Mouse (Mus musculus): Measurements from ENCODE around the gene Rassf4. TPM values are rescaled to one million over a fixed set of nuclear protein-coding genes. Genes with fewer than 3 reads are reported as not detected.

Rassf4 gene
- polyA plus RNA-seq, 1 experiment from 2014 or later: 6.2 TPM

GRCm38 (mm10) chr6:116650406-116650805 is 23.3 kb downstream of the Rassf4 start, which contains the start of gene Depp1:
Depp1 (plus strand) TSS chr6:116650609.
- Histone ChIP-seq H3K4me1 (ENCODE audit: control insufficient read depth, insufficient read depth, low read length) (peaks cover 33% of the 10 kb centered on the region), H3K9ac (ENCODE audit: low read length) (peak within 1 kb of the TSS; percentile 81), H3K27me3 (ENCODE audit: control insufficient read depth, insufficient read depth, low read length) (no peaks in the 10 kb centered on the region), H3K4me3 (ENCODE audit: low read length) (peak within 1 kb of the TSS; percentile 62), H3K27ac (ENCODE audit: low read length) (peak within 1 kb of the TSS; percentile 96), H3K4me2 (ENCODE audit: low read depth, low read length) (peak within 1 kb of the TSS; percentile 68), H3K9me3 (replicated peaks; ENCODE audit: control insufficient read depth, low read length) (no peaks in the 10 kb centered on the region), H3K36me3 (ENCODE audit: control insufficient read depth, insufficient read depth) (no peaks in the 10 kb centered on the region)
- ATAC-seq (replicated peaks; ENCODE audit: extremely low read depth, insufficient read depth, low FRiP score): peak; percentile 76
- 4% methylated on average over 6 of the region's 6 CpGs for WGBS

- Histone ChIP-seq H3K27me3 (ENCODE audit: control insufficient read depth, insufficient read depth, low read length) (no peaks in the 10 kb centered on the region), H3K9me3 (replicated peaks; ENCODE audit: control insufficient read depth, low read length) (no peaks in the 10 kb centered on the region), H3K27ac (ENCODE audit: low read length) (peak overlapping the region; percentile 96), H3K4me2 (ENCODE audit: low read depth, low read length) (no peak overlapping the region), H3K36me3 (ENCODE audit: control insufficient read depth, insufficient read depth) (no peaks in the 10 kb centered on the region), H3K4me1 (ENCODE audit: control insufficient read depth, insufficient read depth, low read length) (peaks cover 39% of the 10 kb centered on the region), H3K9ac (ENCODE audit: low read length) (peak overlapping the region; percentile 81), H3K4me3 (ENCODE audit: low read length) (no peak overlapping the region)
- WGBS: 62% methylated on average over 7 of the region's 7 CpGs
- ATAC-seq (replicated peaks; ENCODE audit: extremely low read depth, insufficient read depth, low FRiP score): no peak
Measured at GRCm38 (mm10) chr6:116649811-116650210, 23.9 kb downstream of the Rassf4 start.

GRCm38 (mm10) chr6:116647763-116648162 is 26.0 kb downstream of the Rassf4 start:
- no peaks in the 10 kb centered on the region for H3K36me3 ChIP-seq (ENCODE audit: control insufficient read depth, insufficient read depth)
- no peak overlapping the region for H3K4me2 ChIP-seq (ENCODE audit: low read depth, low read length)
- no peaks in the 10 kb centered on the region for H3K9me3 ChIP-seq (replicated peaks; ENCODE audit: control insufficient read depth, low read length)
- H3K9ac ChIP-seq (ENCODE audit: low read length): peak overlapping the region; percentile 55
- WGBS: 60% methylated on average over 12 of the region's 12 CpGs
- peak overlapping the region; percentile 58; the same call in 1 of the 2 replicates for H3K27ac ChIP-seq (ENCODE audit: low read length)
- H3K4me3 ChIP-seq (ENCODE audit: low read length): no peak overlapping the region
- H3K4me1 ChIP-seq (ENCODE audit: control insufficient read depth, insufficient read depth, low read length): peaks cover 48% of the 10 kb centered on the region
- H3K27me3 ChIP-seq (ENCODE audit: control insufficient read depth, insufficient read depth, low read length): no peaks in the 10 kb centered on the region
- ATAC-seq (replicated peaks; ENCODE audit: extremely low read depth, insufficient read depth, low FRiP score): no peak; the same call in 1 of the 2 replicates

- peaks cover 43% of the 10 kb centered on the region for H3K4me1 ChIP-seq (ENCODE audit: control insufficient read depth, insufficient read depth, low read length)
Measured at GRCm38 (mm10) chr6:116644335-116644734, 29.4 kb downstream of the Rassf4 start.

GRCm38 (mm10) chr6:116643881-116644280 is 29.9 kb downstream of the Rassf4 start:
- H3K27ac ChIP-seq (ENCODE audit: low read length): peak overlapping the region; percentile 78
- no peak overlapping the region for H3K4me3 ChIP-seq (ENCODE audit: low read length)
- no peak overlapping the region for H3K9ac ChIP-seq (ENCODE audit: low read length)
- no peak; the same call in 1 of the 2 replicates for ATAC-seq (replicated peaks; ENCODE audit: extremely low read depth, insufficient read depth, low FRiP score)
- peaks cover 45% of the 10 kb centered on the region for H3K4me1 ChIP-seq (ENCODE audit: control insufficient read depth, insufficient read depth, low read length)
- no peaks in the 10 kb centered on the region for H3K36me3 ChIP-seq (ENCODE audit: control insufficient read depth, insufficient read depth)
- WGBS: 54% methylated on average over 4 of the region's 4 CpGs
- no peaks in the 10 kb centered on the region for H3K9me3 ChIP-seq (replicated peaks; ENCODE audit: control insufficient read depth, low read length)
- no peaks in the 10 kb centered on the region for H3K27me3 ChIP-seq (ENCODE audit: control insufficient read depth, insufficient read depth, low read length)
- H3K4me2 ChIP-seq (ENCODE audit: low read depth, low read length): no peak overlapping the region

More at GRCm38 (mm10) chr6:116644335-116644734, 29.4 kb downstream of the Rassf4 start:
- Histone ChIP-seq H3K4me2 (ENCODE audit: low read depth, low read length) (no peak overlapping the region), H3K9me3 (replicated peaks; ENCODE audit: control insufficient read depth, low read length) (no peaks in the 10 kb centered on the region), H3K4me3 (ENCODE audit: low read length) (no peak overlapping the region), H3K9ac (ENCODE audit: low read length) (0 out of 2 replicates have a peak overlapping the region, but pooled peaks have one; percentile 0), H3K27ac (ENCODE audit: low read length) (peak overlapping the region; percentile 78), H3K36me3 (ENCODE audit: control insufficient read depth, insufficient read depth) (no peaks in the 10 kb centered on the region), H3K27me3 (ENCODE audit: control insufficient read depth, insufficient read depth, low read length) (no peaks in the 10 kb centered on the region)
- 19% methylated on average over 3 of the region's 3 CpGs for WGBS
- peak; percentile 91 for ATAC-seq (replicated peaks; ENCODE audit: extremely low read depth, insufficient read depth, low FRiP score)

- H3K27ac ChIP-seq (ENCODE audit: low read length): peak overlapping the region; percentile 78
Measured at GRCm38 (mm10) chr6:116642942-116643341, 30.8 kb downstream of the Rassf4 start.

GRCm38 (mm10) chr6:116639663-116640062 is 34.1 kb downstream of the Rassf4 start:
- peak overlapping the region; percentile 48 for H3K27ac ChIP-seq (ENCODE audit: low read length)

More at GRCm38 (mm10) chr6:116642942-116643341, 30.8 kb downstream of the Rassf4 start:
- Histone ChIP-seq H3K4me1 (ENCODE audit: control insufficient read depth, insufficient read depth, low read length) (peaks cover 47% of the 10 kb centered on the region), H3K27me3 (ENCODE audit: control insufficient read depth, insufficient read depth, low read length) (no peaks in the 10 kb centered on the region), H3K4me2 (ENCODE audit: low read depth, low read length) (no peak overlapping the region), H3K9me3 (replicated peaks; ENCODE audit: control insufficient read depth, low read length) (no peaks in the 10 kb centered on the region), H3K36me3 (ENCODE audit: control insufficient read depth, insufficient read depth) (no peaks in the 10 kb centered on the region), H3K9ac (ENCODE audit: low read length) (no peak overlapping the region), H3K4me3 (ENCODE audit: low read length) (no peak overlapping the region)
- no peak for ATAC-seq (replicated peaks; ENCODE audit: extremely low read depth, insufficient read depth, low FRiP score)
- 79% methylated on average over 11 of the region's 11 CpGs for WGBS

GRCm38 (mm10) chr6:116638871-116639270 is 34.9 kb downstream of the Rassf4 start:
- 76% methylated on average over 2 of the region's 2 CpGs for WGBS
- Histone ChIP-seq H3K27me3 (ENCODE audit: control insufficient read depth, insufficient read depth, low read length) (no peaks in the 10 kb centered on the region), H3K4me2 (ENCODE audit: low read depth, low read length) (no peak overlapping the region), H3K9ac (ENCODE audit: low read length) (no peak overlapping the region), H3K9me3 (replicated peaks; ENCODE audit: control insufficient read depth, low read length) (no peaks in the 10 kb centered on the region), H3K4me3 (ENCODE audit: low read length) (no peak overlapping the region), H3K27ac (ENCODE audit: low read length) (peak overlapping the region; percentile 48), H3K36me3 (ENCODE audit: control insufficient read depth, insufficient read depth) (no peaks in the 10 kb centered on the region; the same call in 1 of the 2 replicates), H3K4me1 (ENCODE audit: control insufficient read depth, insufficient read depth, low read length) (peaks cover 59% of the 10 kb centered on the region)
- no peak for ATAC-seq (replicated peaks; ENCODE audit: extremely low read depth, insufficient read depth, low FRiP score)

More at GRCm38 (mm10) chr6:116639663-116640062, 34.1 kb downstream of the Rassf4 start:
- H3K9ac ChIP-seq (ENCODE audit: low read length): no peak overlapping the region
- H3K9me3 ChIP-seq (replicated peaks; ENCODE audit: control insufficient read depth, low read length): no peaks in the 10 kb centered on the region
- no peaks in the 10 kb centered on the region for H3K27me3 ChIP-seq (ENCODE audit: control insufficient read depth, insufficient read depth, low read length)
- ATAC-seq (replicated peaks; ENCODE audit: extremely low read depth, insufficient read depth, low FRiP score): no peak
- no peaks in the 10 kb centered on the region for H3K36me3 ChIP-seq (ENCODE audit: control insufficient read depth, insufficient read depth)
- peaks cover 59% of the 10 kb centered on the region for H3K4me1 ChIP-seq (ENCODE audit: control insufficient read depth, insufficient read depth, low read length)
- no peak overlapping the region for H3K4me2 ChIP-seq (ENCODE audit: low read depth, low read length)
- WGBS: 42% methylated on average over 2 of the region's 2 CpGs
- H3K4me3 ChIP-seq (ENCODE audit: low read length): no peak overlapping the region

GRCm38 (mm10) chr6:116637496-116637895 is 36.3 kb downstream of the Rassf4 start:
- WGBS: 52% methylated on average over 5 of the region's 5 CpGs
- H3K4me1 ChIP-seq (ENCODE audit: control insufficient read depth, insufficient read depth, low read length): peaks cover 49% of the 10 kb centered on the region
- ATAC-seq (replicated peaks; ENCODE audit: extremely low read depth, insufficient read depth, low FRiP score): no peak

More at GRCm38 (mm10) chr6:116637496-116637895, 36.3 kb downstream of the Rassf4 start:
- H3K4me2 ChIP-seq (ENCODE audit: low read depth, low read length): no peak overlapping the region
- H3K9ac ChIP-seq (ENCODE audit: low read length): no peak overlapping the region
- H3K27ac ChIP-seq (ENCODE audit: low read length): peak overlapping the region; percentile 30
- no peak overlapping the region for H3K4me3 ChIP-seq (ENCODE audit: low read length)
- H3K36me3 ChIP-seq (ENCODE audit: control insufficient read depth, insufficient read depth): no peaks in the 10 kb centered on the region; the same call in 1 of the 2 replicates
- no peaks in the 10 kb centered on the region for H3K27me3 ChIP-seq (ENCODE audit: control insufficient read depth, insufficient read depth, low read length)
- H3K9me3 ChIP-seq (replicated peaks; ENCODE audit: control insufficient read depth, low read length): no peaks in the 10 kb centered on the region
